Mouse (Mus musculus): ENCODE measurements around the gene Bmp5.

Bmp5 gene

DNA sequence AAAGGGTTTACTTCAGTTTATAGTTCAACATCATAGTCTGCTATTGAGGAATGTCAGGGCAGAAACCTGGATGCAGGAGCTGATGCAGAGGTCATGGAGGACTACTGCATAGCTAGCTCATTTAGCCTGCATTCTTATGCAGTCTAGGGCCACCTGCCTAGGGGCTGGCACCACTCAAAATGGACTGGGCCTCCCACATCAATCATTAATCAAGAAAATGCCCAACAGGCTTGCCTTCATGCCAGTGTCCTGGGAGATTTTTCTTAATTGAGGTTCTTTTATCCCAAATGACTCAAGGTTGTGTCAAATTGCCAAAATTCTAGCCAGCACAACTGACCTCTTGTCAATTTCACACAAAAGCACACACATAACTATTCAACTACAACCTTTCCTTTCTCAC, 70.8 kb downstream of the Bmp5 start:
- no peak for DNase-seq

DNA sequence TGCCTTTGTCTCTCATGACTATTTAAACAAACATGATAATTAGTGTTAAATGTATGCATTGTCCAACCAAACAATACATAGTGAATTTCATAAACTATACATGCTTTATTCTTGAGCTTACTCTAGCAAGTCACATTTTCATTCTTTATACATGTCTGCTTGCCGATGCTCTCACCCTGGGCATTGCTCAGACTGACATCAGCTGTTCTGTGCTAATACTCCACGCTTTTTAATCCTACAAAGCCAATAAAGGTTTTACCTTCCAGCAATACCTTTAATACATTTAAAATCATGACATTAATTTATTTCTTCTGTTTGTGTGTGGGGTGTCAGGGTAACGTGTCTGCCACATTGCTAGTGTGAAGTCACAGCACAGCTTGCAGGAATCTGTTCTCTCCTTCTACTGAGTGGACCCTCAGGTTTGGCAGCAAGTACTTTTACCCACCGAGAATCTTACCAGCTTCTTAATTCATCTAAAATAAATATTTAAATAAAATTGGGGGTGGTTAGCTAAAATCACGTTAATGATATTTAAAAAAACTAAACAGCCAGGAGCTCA, 75.6 kb downstream of the Bmp5 start:
- no peak for DNase-seq

DNA sequence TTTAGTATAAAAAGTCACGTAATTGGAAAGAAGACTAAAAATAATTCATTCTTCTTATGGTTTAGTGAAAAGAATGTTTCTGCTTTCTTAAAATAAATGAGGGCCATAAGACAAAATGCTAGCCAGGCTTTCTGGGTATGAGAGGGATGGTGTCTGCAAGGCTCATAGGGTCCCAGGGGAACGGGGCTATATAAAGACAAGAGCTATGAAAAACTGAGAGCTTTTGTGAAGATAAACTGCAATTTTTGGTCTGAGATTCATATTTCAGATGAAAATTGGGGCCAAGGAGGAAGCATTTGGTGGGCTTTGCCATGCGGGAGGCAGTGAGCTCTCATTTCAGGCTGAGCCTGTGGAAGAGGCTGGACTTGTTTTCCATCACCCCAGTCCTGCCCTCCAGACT, 83.0 kb downstream of the Bmp5 start:
- DNase-seq = no peak

DNA sequence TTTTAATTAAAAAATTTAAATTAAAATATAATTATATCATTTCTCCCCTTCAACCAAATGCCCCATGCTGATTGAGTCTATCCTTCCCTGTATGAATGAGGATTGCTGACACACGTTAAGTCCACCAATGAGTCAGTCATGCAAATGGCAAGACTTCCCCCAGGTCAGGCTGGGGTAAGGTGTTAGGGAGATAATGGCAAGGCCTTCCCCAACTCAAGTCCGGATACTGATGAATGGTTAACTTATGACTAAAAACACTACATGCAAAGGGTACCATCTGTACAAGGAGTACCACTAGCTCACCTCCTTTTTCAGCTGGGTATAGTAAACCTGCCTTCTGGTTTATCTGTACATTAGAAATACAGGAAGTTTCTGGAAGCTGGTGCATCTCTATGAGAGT, 83.8 kb downstream of the Bmp5 start:
- DNase-seq = no peak

DNA sequence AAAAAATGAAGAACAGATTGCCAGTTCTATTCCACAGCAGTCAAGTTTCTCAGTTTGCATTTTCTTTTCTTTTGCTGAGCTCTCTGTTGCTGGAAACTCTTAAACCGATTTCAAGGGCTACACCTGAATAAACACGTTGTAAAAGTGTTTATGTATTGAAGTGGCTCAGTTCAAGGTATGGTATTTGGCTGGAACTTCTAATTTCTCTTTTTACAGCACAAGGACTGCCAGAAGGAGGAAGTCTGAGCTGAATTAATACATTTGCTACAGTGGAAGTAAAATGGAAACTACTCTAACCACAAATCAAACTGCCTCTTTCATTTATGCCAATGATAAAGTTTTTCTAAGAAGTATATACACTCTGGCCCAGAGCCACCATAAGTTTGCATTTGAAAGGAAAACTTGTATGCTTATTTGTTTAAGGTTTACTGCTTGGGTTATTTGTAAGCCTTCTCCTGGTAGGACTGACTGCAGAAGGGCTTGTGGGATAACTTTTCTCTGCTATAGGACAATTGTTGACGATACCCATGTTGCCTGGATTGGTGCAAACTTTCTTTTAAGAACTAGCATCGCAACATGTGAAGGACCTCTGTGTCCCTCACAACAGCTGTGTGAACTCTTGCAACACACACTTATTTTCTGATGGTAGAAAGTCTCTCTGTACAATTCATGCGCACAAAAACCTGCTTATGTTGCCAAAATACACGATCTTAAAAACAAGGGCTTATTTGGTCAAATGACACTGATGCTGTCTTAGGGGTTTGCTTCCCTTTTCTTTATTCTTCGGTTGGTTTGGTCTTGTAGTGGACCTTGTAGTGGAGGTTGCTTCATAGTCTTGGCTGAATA, 95.4 kb downstream of the Bmp5 start:
- DNase-seq = no peak

DNA sequence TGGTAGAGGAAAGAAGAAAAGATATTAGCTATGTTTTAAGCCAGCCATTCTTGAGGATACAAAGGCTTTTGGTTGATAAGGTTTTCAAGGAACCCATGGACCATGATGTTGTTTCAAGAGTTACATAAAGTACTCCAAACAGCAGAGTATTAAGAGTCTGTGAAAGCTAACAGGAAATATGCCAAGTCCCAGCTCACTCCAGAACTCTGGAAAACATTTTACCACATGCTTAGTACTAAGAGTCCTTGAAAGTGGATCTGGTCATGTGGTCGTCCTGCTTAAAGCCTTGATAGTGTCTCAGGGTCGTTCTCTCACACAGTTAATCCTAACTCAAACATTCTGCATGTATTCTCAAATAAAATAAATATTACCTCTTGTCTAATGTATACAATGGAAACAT, 101.2 kb downstream of the Bmp5 start:
- DNase-seq = no peak

DNA sequence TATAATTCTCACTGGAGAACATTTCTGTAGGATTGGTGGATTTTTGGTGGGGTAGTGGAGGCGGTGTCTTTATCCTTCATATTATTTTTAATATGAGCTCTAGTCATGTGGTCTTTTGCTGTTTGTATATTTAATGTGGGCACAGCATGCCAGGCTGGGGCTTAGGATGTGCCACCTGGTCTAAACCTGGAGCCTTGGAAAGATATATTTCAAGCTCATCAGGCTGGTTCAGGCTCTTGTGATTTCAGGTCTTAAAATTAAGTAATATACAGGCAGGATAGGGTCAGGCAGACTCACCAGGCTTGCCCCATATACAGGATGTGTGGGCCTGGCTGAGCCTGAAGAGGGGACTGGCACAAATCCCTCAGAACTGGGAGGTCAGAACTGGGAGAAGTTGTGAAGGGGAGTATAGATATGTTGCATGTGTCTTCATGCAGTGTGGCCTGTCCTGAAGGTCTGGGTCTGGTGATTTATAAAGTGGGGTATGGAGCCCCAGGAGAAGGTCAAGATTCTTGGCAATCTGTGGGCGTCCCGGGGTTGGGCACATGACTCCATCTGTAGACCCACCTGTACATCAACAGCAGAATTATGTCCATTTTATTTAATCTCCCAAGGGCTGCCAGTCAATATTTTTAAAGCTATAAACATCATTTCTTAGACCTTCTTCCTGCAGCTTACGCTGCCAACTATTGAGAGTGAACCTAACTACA, 108.5 kb downstream of the Bmp5 start:
- DNase-seq = no peak

DNA sequence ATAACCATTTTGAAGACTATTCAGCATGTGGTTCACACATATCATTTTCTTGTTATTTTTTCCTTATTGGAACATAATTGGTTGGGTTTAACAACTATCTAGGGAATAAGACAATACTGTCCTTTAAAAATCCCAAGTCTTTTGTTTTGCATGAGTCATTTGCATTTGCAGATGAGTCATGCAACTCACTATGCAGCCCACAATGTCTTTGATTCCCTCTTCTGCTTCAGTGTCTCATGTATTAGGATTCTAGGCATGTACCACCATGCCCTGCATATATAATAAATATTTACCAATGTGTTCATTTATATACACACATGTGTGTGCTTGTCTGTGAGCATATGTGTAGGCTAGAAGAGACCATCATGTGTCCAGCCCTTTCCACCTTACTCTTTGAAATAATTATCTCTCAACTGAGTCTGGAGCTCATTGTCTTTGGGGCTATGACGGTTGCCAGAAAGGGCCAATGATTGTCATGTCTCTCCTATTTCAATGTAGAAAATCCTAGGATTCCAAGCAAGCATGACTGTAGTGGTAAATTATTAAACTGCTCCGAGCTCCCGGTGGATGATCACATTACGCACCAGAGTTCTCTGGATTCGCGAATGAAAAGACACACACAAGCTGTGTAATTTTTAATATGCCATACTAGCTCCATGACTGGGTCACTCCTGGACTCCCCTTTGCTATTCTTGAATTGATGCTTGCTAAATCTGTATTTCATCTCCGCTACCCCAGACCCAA, 111.8 kb downstream of the Bmp5 start:
- no peak for DNase-seq

DNA sequence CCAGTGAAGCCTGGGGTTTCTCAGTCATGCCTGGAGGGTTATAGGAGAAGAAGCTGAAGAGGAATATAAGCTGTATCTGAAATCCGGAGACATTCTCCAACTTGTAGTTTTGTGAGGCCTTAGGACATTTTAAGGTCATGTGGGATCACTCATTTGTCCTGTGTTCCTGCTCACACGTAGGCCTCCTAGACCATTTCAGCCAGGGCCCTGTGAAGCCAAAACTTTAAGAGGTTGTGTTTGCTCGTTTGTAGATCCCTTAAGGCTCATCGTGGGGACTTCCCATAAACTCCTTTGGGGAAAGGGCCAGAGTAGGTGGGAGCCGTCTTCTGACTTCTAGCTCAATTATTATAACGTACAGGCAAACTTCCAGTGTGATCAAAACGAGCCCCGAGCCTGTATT, 121.8 kb downstream of the Bmp5 start:
- DNase-seq = no peak

DNA sequence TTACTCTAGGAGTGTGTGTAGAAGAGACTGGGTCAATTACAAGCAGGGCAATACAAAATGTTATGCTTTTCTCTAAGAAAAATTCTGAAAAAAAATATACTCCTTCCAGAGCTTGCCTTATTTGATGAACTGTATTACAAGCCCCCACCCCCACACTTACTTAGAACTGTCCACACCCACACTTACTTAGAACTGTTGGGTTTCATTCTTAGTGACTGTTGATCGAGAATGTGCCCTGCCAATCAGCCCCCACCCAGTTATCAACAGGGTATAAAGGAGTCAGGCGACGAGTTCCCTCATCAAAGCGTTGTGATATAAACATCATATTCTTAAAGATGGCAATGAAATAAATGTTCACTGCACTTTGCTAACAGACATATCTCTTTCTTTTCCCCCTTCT, 122.9 kb downstream of the Bmp5 start:
- DNase-seq = no peak

DNA sequence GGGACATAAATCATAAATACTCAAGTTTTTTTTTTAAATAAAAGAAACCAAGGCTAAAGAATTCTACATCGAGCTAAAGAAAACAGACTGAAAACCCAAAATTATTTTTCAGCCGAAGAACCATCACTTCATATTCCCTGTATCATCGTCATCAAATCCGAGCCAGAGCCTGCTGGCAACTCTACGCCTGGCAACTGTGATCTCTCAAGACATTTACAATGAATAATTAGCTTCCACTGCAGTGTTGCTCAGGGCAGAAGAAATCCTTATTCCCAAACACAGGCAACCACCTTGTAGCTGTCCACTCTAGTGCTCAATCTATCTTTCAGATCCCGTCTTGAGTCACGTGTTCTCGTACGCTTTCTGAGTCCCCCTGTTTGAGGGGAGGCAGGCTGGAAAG, 126.1 kb downstream of the Bmp5 start:
- DNase-seq = no peak

DNA sequence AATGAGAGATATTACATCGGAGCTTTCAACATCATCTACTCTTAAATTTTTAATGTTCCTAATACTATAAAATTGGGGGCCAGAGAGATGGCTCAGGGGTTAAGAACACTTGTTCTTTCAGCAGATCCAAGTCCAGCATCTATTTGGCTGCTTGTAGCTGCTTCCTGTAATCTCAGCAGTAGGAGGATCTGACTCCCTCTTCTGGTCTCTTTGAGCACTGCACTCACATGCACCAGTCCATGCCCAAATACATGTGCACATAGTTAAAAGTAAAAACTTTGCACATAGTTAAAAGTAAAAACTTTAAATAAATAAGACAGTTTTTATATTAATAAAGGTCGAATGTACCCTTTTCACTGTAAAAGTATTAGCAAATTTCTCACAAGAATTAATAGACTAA, 130.3 kb downstream of the Bmp5 start:
- no peak for DNase-seq

DNA sequence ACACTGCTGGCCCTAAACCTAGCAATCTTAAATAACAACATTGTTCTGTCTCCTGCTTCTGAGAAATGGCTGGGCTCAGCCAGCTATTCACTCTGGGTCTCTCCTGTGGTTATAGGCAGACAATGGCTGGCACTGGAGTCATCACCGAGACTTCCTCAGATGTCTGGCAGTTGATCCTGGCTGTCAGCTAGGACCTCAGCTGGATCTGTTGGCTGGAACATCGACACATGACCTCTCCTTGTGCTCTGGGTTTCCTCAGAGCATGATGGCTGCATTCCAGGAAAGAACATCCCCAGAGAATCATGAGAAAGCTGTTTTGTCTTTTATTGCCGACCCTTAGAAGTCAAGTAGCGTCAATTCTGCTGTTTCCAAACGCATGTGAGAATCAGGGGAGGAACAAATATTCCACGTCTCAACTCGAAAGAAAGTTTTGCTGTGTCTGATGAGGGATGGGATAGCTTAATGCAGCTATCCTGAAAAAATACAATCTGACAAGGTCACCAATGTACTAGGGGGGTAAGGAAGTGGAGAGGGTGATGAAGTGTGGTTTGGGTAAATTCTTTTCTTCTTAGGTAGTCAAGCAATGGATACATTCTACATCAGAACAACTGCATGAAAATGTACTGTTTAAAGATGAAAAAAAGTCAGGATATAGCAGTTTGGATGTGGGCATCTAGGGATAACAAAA, 135.1 kb downstream of the Bmp5 start:
- DNase-seq = no peak

DNA sequence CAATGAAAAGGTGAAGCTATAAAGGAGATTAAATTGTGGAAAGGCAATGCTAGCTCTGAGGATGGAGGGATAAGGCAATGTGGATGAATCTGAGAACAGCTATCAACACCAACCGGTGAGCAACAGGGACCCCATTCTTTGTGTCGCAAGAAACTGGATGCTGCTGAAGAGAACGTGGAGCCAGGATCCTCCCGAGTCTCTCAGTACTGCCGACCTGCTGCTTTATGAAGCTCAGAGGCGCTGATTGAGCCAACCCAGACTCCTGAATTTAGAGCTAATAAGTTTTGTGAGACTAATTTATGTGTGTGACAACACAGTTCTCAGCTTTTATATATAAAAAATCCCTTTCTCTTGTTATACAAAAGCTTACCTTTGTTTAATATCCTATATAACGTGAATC, 136.4 kb downstream of the Bmp5 start:
- no peak for DNase-seq

DNA sequence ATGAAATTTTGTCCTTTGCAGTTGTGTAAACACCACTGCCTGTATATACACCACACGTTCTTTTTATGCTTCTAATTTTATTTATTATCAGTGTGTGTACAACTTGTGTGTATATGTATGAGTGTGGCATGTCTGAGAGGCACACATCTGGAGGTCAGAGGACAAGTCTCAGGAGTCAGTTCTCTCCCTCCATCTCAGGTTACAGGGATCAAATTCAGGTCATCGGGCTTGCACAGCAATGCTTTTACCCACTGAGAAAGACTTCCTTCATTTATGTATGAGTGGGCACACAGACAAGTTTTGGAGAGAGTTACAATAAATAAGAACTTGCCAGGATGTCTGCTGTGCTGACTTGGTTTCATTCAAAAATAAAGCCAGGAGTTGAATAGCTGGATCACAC, 140.9 kb downstream of the Bmp5 start:
- DNase-seq = no peak

DNA sequence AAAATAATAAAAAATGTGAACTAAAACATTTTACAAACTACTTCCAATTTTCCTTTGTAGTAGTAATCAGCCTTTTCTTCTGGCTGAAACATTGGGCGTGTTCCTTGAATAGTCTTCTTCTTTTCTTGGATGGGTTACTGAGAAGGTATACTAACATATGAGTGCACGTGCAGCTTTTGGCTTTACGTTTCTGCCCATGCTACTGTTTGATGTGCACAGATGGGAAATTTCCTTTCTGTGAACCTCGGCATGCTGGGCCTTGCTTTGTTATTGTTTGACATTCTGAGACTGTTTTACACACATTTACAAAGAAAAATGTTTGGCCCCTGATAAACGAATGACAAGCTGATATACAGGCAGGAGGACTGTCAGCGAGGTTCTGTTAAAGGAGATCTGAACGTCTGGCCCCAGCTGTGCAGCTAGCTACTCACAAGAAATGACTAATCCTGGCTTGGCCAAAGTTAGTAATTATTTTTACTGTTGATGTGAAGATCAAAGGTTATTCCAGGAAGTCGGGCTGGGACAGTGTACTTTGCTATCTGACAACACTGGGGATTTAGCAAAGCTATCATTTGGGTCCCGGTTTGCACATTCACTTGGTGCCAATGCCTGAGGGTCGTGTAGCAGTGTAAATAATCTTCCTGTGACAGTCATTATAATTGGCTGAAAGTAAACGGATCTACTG, 152.2 kb downstream of the Bmp5 start:
- DNase-seq = no peak

DNA sequence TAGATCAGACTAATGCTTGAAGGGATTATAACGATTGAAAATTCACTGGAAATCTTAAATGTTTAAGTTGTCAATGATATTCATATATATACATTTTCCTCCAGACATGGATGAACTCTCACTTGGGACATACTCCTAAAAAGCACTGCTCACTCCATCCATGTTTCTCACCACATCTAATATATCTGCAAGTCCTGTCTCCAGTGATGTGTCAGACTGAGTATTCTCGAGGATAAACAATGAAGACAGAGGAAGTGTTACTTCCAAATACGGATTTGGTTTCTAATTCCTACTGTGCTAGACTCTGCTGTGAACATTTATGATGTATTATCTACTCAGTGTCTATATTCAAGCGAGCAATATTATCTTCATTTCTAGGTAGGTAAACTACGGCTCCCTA, 152.9 kb downstream of the Bmp5 start:
- DNase-seq = no peak

DNA sequence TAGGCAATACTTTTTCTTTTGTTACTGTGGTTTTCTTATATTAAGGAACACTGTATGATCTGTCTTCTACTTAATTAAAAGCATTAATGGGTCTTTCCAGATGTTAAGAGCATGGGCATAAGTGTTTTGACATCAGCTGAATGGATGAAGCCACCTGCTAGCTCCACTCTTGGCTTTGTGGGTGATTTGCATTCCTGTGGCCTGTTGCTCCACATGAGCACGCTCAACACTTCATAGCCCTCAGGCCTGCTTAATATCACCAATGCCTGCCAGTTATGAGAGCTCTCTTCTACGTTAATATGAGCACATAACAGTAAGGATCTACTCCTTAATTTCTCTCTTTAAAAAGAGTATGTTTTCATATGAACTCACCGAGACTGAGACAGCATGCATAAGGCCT, 169.5 kb downstream of the Bmp5 start:
- DNase-seq = no peak

All from right cerebral cortex, adult 18-20 months (tissue).